Mouse (Mus musculus): ENCODE data around the gene Tekt4. TPM values are rescaled to one million over a fixed set of nuclear protein-coding genes. Genes with fewer than 3 reads are reported as not detected.

Tekt4 gene
- polyA plus RNA-seq, 1 experiment = 1.1 TPM

DNA sequence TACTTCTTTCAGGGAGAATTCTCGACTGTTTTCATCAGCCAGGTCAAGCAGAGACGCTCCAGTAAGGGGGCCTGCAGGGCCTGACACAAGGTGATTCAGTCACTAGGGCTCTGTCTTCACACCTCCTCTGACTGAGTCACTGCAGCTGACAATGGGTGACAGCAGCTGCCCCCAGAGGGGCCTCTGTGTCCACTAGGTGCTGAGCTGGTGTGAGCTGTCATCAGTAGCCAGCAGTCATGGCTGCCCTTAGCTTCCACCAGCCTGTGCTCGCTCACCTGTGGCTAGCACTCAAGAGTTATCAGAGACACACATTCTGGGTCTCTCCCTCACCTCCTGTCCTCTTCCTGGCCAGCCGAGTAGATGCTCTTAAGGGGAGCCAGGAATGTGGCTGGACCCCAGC is 26.4 kb downstream of the Tekt4 start:
- WGBS = 59% methylated on average over 4 of the region's 4 CpGs

GRCm38 (mm10) chr17:25482092-25482491 is 27.7 kb downstream of the Tekt4 start:
- H3K4me1 ChIP-seq (ENCODE audit: control insufficient read depth, insufficient read depth, low read length) = no peaks in the 10 kb centered on the region
- H3K27ac ChIP-seq (ENCODE audit: insufficient read depth, low read length) = no peak overlapping the region
- H3K4me3 ChIP-seq (replicated peaks; ENCODE audit: insufficient read depth, low read depth, low read length) = no peak overlapping the region
- TF ChIP-seq CTCF (IDR thresholded peaks at IDR 0.05; ENCODE audit: borderline replicate concordance, insufficient read depth, low read depth, low read length) (no peak), POLR2A (IDR thresholded peaks at IDR 0.05; ENCODE audit: borderline replicate concordance, insufficient read depth, low read length) (no peak)
- WGBS = 83% methylated on average over 6 of the region's 6 CpGs
- no peak for DNase-seq
- no peaks in the 10 kb centered on the region for H3K27me3 ChIP-seq (ENCODE audit: control insufficient read depth, insufficient read depth, low read length)

More for the DNA sequence above, 26.4 kb downstream of the Tekt4 start:
- H3K4me1 ChIP-seq (ENCODE audit: control insufficient read depth, insufficient read depth, low read length) = no peaks in the 10 kb centered on the region
- DNase-seq = no peak
- no peak overlapping the region for H3K27ac ChIP-seq (ENCODE audit: insufficient read depth, low read length)
- TF ChIP-seq POLR2A (IDR thresholded peaks at IDR 0.05; ENCODE audit: borderline replicate concordance, insufficient read depth, low read length) (no peak), CTCF (IDR thresholded peaks at IDR 0.05; ENCODE audit: borderline replicate concordance, insufficient read depth, low read depth, low read length) (no peak)
- no peaks in the 10 kb centered on the region for H3K27me3 ChIP-seq (ENCODE audit: control insufficient read depth, insufficient read depth, low read length)
- no peak overlapping the region for H3K4me3 ChIP-seq (replicated peaks; ENCODE audit: insufficient read depth, low read depth, low read length)

GRCm38 (mm10) chr17:25497013-25497412 is 42.6 kb downstream of the Tekt4 start, which contains the start of gene Sstr5:
Gene Sstr5 (minus strand): TSS chr17:25497288.
- Histone ChIP-seq H3K27me3 (ENCODE audit: control insufficient read depth, insufficient read depth, low read length) (0 out of 2 replicates have a peak, but pooled peaks cover 2% of the 10 kb centered on the region), H3K4me3 (replicated peaks; ENCODE audit: insufficient read depth, low read depth, low read length) (no peak within 1 kb of the TSS), H3K4me1 (ENCODE audit: control insufficient read depth, insufficient read depth, low read length) (no peaks in the 10 kb centered on the region), H3K27ac (ENCODE audit: insufficient read depth, low read length) (no peak within 1 kb of the TSS)
- TF ChIP-seq POLR2A (IDR thresholded peaks at IDR 0.05; ENCODE audit: borderline replicate concordance, insufficient read depth, low read length) = no peak
- DNase-seq = no peak
- WGBS = 2% methylated on average over 25 of the region's 28 CpGs

- H3K4me1 ChIP-seq (ENCODE audit: control insufficient read depth, insufficient read depth, low read length) = no peaks in the 10 kb centered on the region
- TF ChIP-seq CTCF (IDR thresholded peaks at IDR 0.05; ENCODE audit: borderline replicate concordance, insufficient read depth, low read depth, low read length) (no peak), POLR2A (IDR thresholded peaks at IDR 0.05; ENCODE audit: borderline replicate concordance, insufficient read depth, low read length) (no peak)
- no peak for DNase-seq
- no peak overlapping the region for H3K4me3 ChIP-seq (replicated peaks; ENCODE audit: insufficient read depth, low read depth, low read length)
- H3K27me3 ChIP-seq (ENCODE audit: control insufficient read depth, insufficient read depth, low read length) = no peaks in the 10 kb centered on the region
- WGBS = 36% methylated on average over 4 of the region's 4 CpGs
- H3K27ac ChIP-seq (ENCODE audit: insufficient read depth, low read length) = no peak overlapping the region
These were observed 48.2 kb downstream of the Tekt4 start for GRCm38 (mm10) chr17:25502599-25502998.

DNA sequence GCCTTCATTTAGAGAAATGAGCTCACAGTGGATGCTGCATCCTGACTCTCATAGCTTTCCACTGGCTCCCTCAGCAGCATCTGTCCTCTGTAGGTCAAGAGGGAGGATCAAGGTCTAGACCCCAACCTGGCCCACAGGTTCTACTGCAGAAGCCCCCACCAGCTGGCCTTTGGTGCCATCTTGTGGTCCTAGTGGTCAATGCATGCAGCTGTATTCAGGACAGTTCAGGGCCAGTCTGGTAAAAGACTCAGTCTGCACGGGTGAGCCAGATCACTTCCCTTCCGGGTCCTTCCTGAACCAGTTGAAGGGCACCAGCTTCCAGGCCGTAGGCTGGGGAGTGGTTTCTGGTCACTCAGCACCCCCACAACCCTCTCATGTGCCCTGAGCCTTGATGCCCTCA is 53.4 kb downstream of the Tekt4 start:
- H3K27me3 ChIP-seq (ENCODE audit: control insufficient read depth, insufficient read depth, low read length) = no peaks in the 10 kb centered on the region
- H3K4me1 ChIP-seq (ENCODE audit: control insufficient read depth, insufficient read depth, low read length) = no peaks in the 10 kb centered on the region
- peak; percentile 30 to 60 for DNase-seq
- no peak overlapping the region for H3K27ac ChIP-seq (ENCODE audit: insufficient read depth, low read length)
- TF ChIP-seq CTCF (IDR thresholded peaks at IDR 0.05; ENCODE audit: borderline replicate concordance, insufficient read depth, low read depth, low read length) (peak; percentile 82), POLR2A (IDR thresholded peaks at IDR 0.05; ENCODE audit: borderline replicate concordance, insufficient read depth, low read length) (no peak)
- no peak overlapping the region for H3K4me3 ChIP-seq (replicated peaks; ENCODE audit: insufficient read depth, low read depth, low read length)
- 19% methylated on average over 3 of the region's 3 CpGs for WGBS

GRCm38 (mm10) chr17:25508860-25509577 is 54.6 kb downstream of the Tekt4 start:
- DNase-seq = peak; percentile 29 to 50
- no peaks in the 10 kb centered on the region for H3K4me1 ChIP-seq (ENCODE audit: control insufficient read depth, insufficient read depth, low read length)
- H3K4me3 ChIP-seq (replicated peaks; ENCODE audit: insufficient read depth, low read depth, low read length) = no peak overlapping the region
- WGBS = 12% methylated on average over 7 of the region's 7 CpGs
- H3K27ac ChIP-seq (ENCODE audit: insufficient read depth, low read length) = no peak overlapping the region
- no peaks in the 10 kb centered on the region for H3K27me3 ChIP-seq (ENCODE audit: control insufficient read depth, insufficient read depth, low read length)
- TF ChIP-seq POLR2A (IDR thresholded peaks at IDR 0.05; ENCODE audit: borderline replicate concordance, insufficient read depth, low read length) (no peak), CTCF (IDR thresholded peaks at IDR 0.05; ENCODE audit: borderline replicate concordance, insufficient read depth, low read depth, low read length) (peak; percentile 57; the same call in 1 of the 2 replicates)

DNA sequence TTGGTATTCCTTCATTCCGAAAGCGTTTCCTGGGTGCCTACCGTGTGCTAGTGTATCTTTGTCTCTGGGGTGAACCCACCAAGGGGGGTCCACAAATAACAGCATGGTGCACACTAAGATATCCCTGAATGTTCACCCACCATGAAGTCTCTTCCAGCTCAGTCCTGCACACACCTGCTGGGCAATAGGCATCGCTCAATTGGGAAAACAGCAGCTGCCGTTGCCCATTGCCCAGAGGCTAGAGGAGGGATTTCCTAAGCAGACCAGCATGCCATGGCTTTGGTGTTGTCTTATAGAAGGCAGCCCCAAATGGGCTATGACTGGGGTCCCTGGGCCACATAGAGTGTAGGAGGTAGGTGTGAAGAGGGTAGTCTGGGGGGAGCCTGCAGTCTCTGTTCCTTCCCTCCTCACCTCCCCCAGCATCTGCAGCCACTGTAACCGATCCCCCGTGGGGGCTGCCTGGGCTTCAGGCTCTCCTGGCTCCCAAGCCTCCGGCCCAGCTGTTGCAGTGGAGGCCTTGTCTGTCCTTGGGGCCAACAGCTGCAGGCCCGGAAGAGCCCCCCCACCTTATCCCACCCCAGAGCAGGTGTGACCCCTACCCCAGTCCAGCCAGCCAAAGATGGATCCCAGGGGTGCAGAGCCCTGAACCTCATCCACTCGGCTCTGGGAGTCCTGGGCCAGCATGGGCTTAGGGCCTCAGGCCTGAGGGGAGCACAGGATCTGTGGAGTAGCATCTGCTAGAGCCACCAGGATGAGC is 55.8 kb downstream of the Tekt4 start:
- H3K27me3 ChIP-seq (ENCODE audit: control insufficient read depth, insufficient read depth, low read length) = no peaks in the 10 kb centered on the region
- 60% methylated on average over 10 of the region's 10 CpGs for WGBS
- DNase-seq = no peak
- H3K4me3 ChIP-seq (replicated peaks; ENCODE audit: insufficient read depth, low read depth, low read length) = no peak overlapping the region
- H3K27ac ChIP-seq (ENCODE audit: insufficient read depth, low read length) = no peak overlapping the region
- TF ChIP-seq POLR2A (IDR thresholded peaks at IDR 0.05; ENCODE audit: borderline replicate concordance, insufficient read depth, low read length) (no peak), CTCF (IDR thresholded peaks at IDR 0.05; ENCODE audit: borderline replicate concordance, insufficient read depth, low read depth, low read length) (no peak)
- no peaks in the 10 kb centered on the region for H3K4me1 ChIP-seq (ENCODE audit: control insufficient read depth, insufficient read depth, low read length)

DNA sequence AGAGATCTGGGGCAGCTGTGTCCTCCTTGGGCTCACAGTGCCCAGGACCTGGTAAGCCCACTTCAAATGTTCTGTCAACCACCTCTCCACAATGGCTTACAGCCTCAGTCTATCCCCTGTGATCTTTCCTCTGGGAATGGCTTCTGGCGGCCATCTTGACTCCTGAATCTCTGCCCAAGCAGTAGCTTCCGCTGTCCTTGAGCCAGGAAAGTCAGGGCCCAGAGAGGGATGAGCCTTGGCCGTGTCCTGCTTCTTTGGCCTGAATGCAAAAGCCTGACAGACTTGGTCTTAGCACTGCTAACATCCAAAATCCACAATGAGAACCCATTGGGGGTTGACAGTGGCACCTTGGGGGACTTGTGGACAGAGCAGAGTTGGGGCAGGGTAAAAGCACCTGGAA is 57.5 kb downstream of the Tekt4 start:
- WGBS = 39% methylated on average over 3 of the region's 3 CpGs
- no peak for DNase-seq
- no peak for TF ChIP-seq CTCF (IDR thresholded peaks at IDR 0.05; ENCODE audit: borderline replicate concordance, insufficient read depth, low read depth, low read length)
- no peak overlapping the region for H3K4me3 ChIP-seq (replicated peaks; ENCODE audit: insufficient read depth, low read depth, low read length)
- no peaks in the 10 kb centered on the region for H3K27me3 ChIP-seq (ENCODE audit: control insufficient read depth, insufficient read depth, low read length)
- no peak overlapping the region for H3K27ac ChIP-seq (ENCODE audit: insufficient read depth, low read length)
- no peaks in the 10 kb centered on the region for H3K4me1 ChIP-seq (ENCODE audit: control insufficient read depth, insufficient read depth, low read length)

Measured in cerebellum, adult 2 months (tissue).